ENCODE assay signal across 7 mouse cellular contexts in genomic region chr2:158768350-158768749, GRCm38 (mm10). TPM values are rescaled to one million over a fixed set of nuclear protein-coding genes. Genes with fewer than 3 reads are reported as not detected.
DNase-seq lines count a peak whose midpoint lies in the region; ATAC-seq and TF ChIP-seq lines count a peak whose summit lies in the region.

No protein-coding gene starts in this region.

- no peak for TF ChIP-seq EP300 in heart, postnatal 0 days (IDR thresholded peaks at IDR 0.05; ENCODE audit: low read depth)

- WGBS in heart, postnatal 0 days, result under 1% methylated on average over 37 of the region's 37 CpGs
- under 1% methylated on average over 37 of the region's 37 CpGs for WGBS in liver, embryonic 13.5 days (ENCODE audit: insufficient replicate concordance)

- peak overlapping the region; percentile 100 for H3K4me2 ChIP-seq in heart, postnatal 0 days (ENCODE audit: low read depth, low read length)
- peak overlapping the region; percentile 96 for H3K4me2 ChIP-seq in liver, embryonic 13.5 days

- peak; percentile 85 for DNase-seq in 3134 (ENCODE audit: extremely low read depth, insufficient read length, low spot score)
- peak; percentile 73 for DNase-seq in 3T3-L1 (ENCODE audit: low read depth, low spot score)
- no peak for DNase-seq in heart, postnatal 0 days (ENCODE audit: low spot score)
- DNase-seq in liver, embryonic 13.5 days, result peak; percentile 56
- peak; percentile 59 for DNase-seq in retina, postnatal 1 day
- DNase-seq in layer of hippocampus, adult 9-11 months, result no peak

- TF ChIP-seq CTCF in heart, postnatal 0 days (IDR thresholded peaks at IDR 0.05; ENCODE audit: low read depth), result no peak

- peak overlapping the region; percentile 51 for H3K4me3 ChIP-seq in brown adipose tissue, adult 24 weeks (ENCODE audit: insufficient read depth, low read depth, low read length)
- peak overlapping the region; percentile 82 for H3K4me3 ChIP-seq in heart, postnatal 0 days (ENCODE audit: low read depth, low read length)
- peak overlapping the region; percentile 93 for H3K4me3 ChIP-seq in liver, embryonic 13.5 days (replicated peaks)

- peak overlapping the region; percentile 74 for H3K9ac ChIP-seq in heart, postnatal 0 days (replicated peaks; ENCODE audit: low read depth, low read length)
- H3K9ac ChIP-seq in liver, embryonic 13.5 days, result peak overlapping the region; percentile 92

- peaks cover 9% of the 10 kb centered on the region for H3K4me1 ChIP-seq in brown adipose tissue, adult 24 weeks (ENCODE audit: control insufficient read depth, insufficient read depth, insufficient read length, low read length)
- peaks cover 33% of the 10 kb centered on the region for H3K4me1 ChIP-seq in heart, postnatal 0 days (ENCODE audit: control insufficient read depth, insufficient read depth)
- peaks cover 50% of the 10 kb centered on the region for H3K4me1 ChIP-seq in liver, embryonic 13.5 days (replicated peaks)

- H3K27me3 ChIP-seq in heart, postnatal 0 days (ENCODE audit: control insufficient read depth, insufficient read depth, low read length), result no peaks in the 10 kb centered on the region
- H3K27me3 ChIP-seq in liver, embryonic 13.5 days, result no peaks in the 10 kb centered on the region

- H3K36me3 ChIP-seq in heart, postnatal 0 days (replicated peaks; ENCODE audit: control insufficient read depth, insufficient read depth, low read length), result no peaks in the 10 kb centered on the region
- peaks cover 30% of the 10 kb centered on the region for H3K36me3 ChIP-seq in liver, embryonic 13.5 days

- peak; percentile 22 for ATAC-seq in heart, postnatal 0 days (ENCODE audit: insufficient read depth, low read depth)
- ATAC-seq in liver, embryonic 13.5 days (ENCODE audit: low read depth), result peak; percentile 36

- H3K27ac ChIP-seq in brown adipose tissue, adult 24 weeks (replicated peaks; ENCODE audit: low read depth, low read length), result no peak overlapping the region
- peak overlapping the region; percentile 70 for H3K27ac ChIP-seq in heart, postnatal 0 days (ENCODE audit: low read depth)
- H3K27ac ChIP-seq in liver, embryonic 13.5 days, result peak overlapping the region; percentile 96

- no peaks in the 10 kb centered on the region for H3K9me3 ChIP-seq in heart, postnatal 0 days (replicated peaks; ENCODE audit: control insufficient read depth, low read length)
- H3K9me3 ChIP-seq in liver, embryonic 13.5 days (replicated peaks), result no peaks in the 10 kb centered on the region

RNA-seq across cellular contexts. Expression of gene Fam83d, which starts 0.5 kb away (rescaled TPM):
- polyA plus RNA-seq in brown adipose tissue, adult 24 weeks (2012; ENCODE audit: insufficient read depth, insufficient read length, missing spikeins), result not detected in 2 replicates
- 37.7 and 75.5 TPM in 2 replicates for total RNA-seq in heart, postnatal 0 days (2014; rRNA removed; ENCODE audit: low replicate concordance)
- 18.6 and 19.3 TPM in 2 replicates for polyA plus RNA-seq in heart, postnatal 0 days (2015; fragmentation: Nextera tagmentation; extraction: Ambion mirVana)
- polyA plus RNA-seq in liver, embryonic 13.5 days (2015; fragmentation: Nextera tagmentation; extraction: Ambion mirVana), result 15.7 and 18.1 TPM in 2 replicates

RNA-seq across cellular contexts. Expression of gene Dhx35, which starts 26.3 kb away (rescaled TPM):
- 4.1 and 8.0 TPM in 2 replicates for polyA plus RNA-seq in brown adipose tissue, adult 24 weeks (2012; ENCODE audit: insufficient read depth, insufficient read length, missing spikeins)
- total RNA-seq in heart, postnatal 0 days (2014; rRNA removed; ENCODE audit: low replicate concordance), result 30.7 and 36.9 TPM in 2 replicates
- 11.6 and 13.4 TPM in 2 replicates for polyA plus RNA-seq in heart, postnatal 0 days (2015; fragmentation: Nextera tagmentation; extraction: Ambion mirVana)
- polyA plus RNA-seq in liver, embryonic 13.5 days (2015; fragmentation: Nextera tagmentation; extraction: Ambion mirVana), result 4.4 and 4.8 TPM in 2 replicates

Comparison
In these comparisons a context has a peak if more than half of its experiments do, and no peak if none do; other contexts are left out.
1. DNase-seq: peak in 3134 (single experiment), 3T3-L1 (single experiment), liver, embryonic 13.5 days (single experiment) and retina, postnatal 1 day (single experiment); none in heart, postnatal 0 days (single experiment) and layer of hippocampus, adult 9-11 months (single experiment).
2. RNA of gene Fam83d, which starts 0.5 kb away (polyA plus RNA-seq): 18.6 to 19.3 TPM in heart, postnatal 0 days and 15.7 to 18.1 TPM in liver, embryonic 13.5 days; not detected in brown adipose tissue, adult 24 weeks; every median in the first group is over 10 times any median in the second.
3. Peak in every context shown above with its lines, with median percentiles within 50 percentile points of each other: H3K4me3 ChIP-seq.